Mouse (Mus musculus): ENCODE results near the gene Polr2c. TPM values are rescaled to one million over a fixed set of nuclear protein-coding genes. Genes with fewer than 3 reads are reported as not detected.
A peak's percentile ranks its signal among the peaks of the same experiment; 100 is the strongest.

Polr2c gene
- polyA plus RNA-seq, 1 experiment, result 134 TPM

GRCm38 (mm10) chr8:94812645-94813098, 44.6 kb upstream of the Polr2c start:
- no peak overlapping the region for H3K4me3 ChIP-seq (ENCODE audit: low read depth, low read length)
- H3K36me3 ChIP-seq (ENCODE audit: control insufficient read depth, insufficient read depth, low read length, poor library complexity, severe bottlenecking), result no peaks in the 10 kb centered on the region
- H3K27ac ChIP-seq (ENCODE audit: insufficient read depth, low read length), result no peak overlapping the region
- no peak overlapping the region for H3K9ac ChIP-seq (ENCODE audit: low read depth, poor library complexity, severe bottlenecking)
- H3K9me3 ChIP-seq (replicated peaks; ENCODE audit: control insufficient read depth, insufficient read depth, low read length, poor library complexity, severe bottlenecking), result no peaks in the 10 kb centered on the region
- H3K27me3 ChIP-seq (ENCODE audit: control insufficient read depth, insufficient read depth, low read length, poor library complexity, severe bottlenecking), result no peaks in the 10 kb centered on the region
- TF ChIP-seq CTCF (IDR thresholded peaks at IDR 0.05; ENCODE audit: low read depth, low read length) (peak; percentile 24), EP300 (IDR thresholded peaks at IDR 0.05; ENCODE audit: insufficient read depth, low read depth, low read length) (no peak), POLR2A (IDR thresholded peaks at IDR 0.05; ENCODE audit: insufficient read depth, low read length) (no peak)
- H3K4me1 ChIP-seq (ENCODE audit: control insufficient read depth, insufficient read depth, low read length), result no peaks in the 10 kb centered on the region

GRCm38 (mm10) chr8:94814556-94814955, 42.7 kb upstream of the Polr2c start:
- H3K4me1 ChIP-seq (ENCODE audit: control insufficient read depth, insufficient read depth, low read length), result no peaks in the 10 kb centered on the region
- no peaks in the 10 kb centered on the region for H3K9me3 ChIP-seq (replicated peaks; ENCODE audit: control insufficient read depth, insufficient read depth, low read length, poor library complexity, severe bottlenecking)
- H3K27me3 ChIP-seq (ENCODE audit: control insufficient read depth, insufficient read depth, low read length, poor library complexity, severe bottlenecking), result no peaks in the 10 kb centered on the region
- no peak overlapping the region for H3K27ac ChIP-seq (ENCODE audit: insufficient read depth, low read length)
- H3K36me3 ChIP-seq (ENCODE audit: control insufficient read depth, insufficient read depth, low read length, poor library complexity, severe bottlenecking), result no peaks in the 10 kb centered on the region
- no peak overlapping the region for H3K4me3 ChIP-seq (ENCODE audit: low read depth, low read length)
- H3K9ac ChIP-seq (ENCODE audit: low read depth, poor library complexity, severe bottlenecking), result no peak overlapping the region
- no peak for TF ChIP-seq EP300 (IDR thresholded peaks at IDR 0.05; ENCODE audit: insufficient read depth, low read depth, low read length)
- no peak for TF ChIP-seq POLR2A (IDR thresholded peaks at IDR 0.05; ENCODE audit: insufficient read depth, low read length)
- no peak for TF ChIP-seq CTCF (IDR thresholded peaks at IDR 0.05; ENCODE audit: low read depth, low read length)

DNA sequence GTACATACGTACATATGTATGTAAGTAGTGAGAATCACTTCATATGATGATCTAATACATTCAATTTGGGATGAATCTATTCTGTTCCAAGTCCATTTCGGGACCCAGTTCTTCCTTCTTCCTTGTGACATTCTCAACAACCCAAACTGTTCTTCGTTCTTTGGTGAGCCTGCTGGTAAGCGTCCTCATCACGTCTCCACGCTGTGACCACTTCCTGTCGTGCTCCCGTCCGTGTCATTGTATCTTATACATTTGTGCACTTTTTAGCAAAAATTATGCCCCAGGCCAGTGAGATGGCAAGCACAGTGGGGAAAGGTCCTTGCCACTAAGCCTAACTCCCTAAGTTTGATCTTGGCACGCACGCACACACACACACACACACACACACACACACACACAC, 39.3 kb upstream of the Polr2c start:
- no peaks in the 10 kb centered on the region for H3K9me3 ChIP-seq (replicated peaks; ENCODE audit: control insufficient read depth, insufficient read depth, low read length, poor library complexity, severe bottlenecking)
- no peaks in the 10 kb centered on the region for H3K4me1 ChIP-seq (ENCODE audit: control insufficient read depth, insufficient read depth, low read length)
- no peak overlapping the region for H3K4me3 ChIP-seq (ENCODE audit: low read depth, low read length)
- no peaks in the 10 kb centered on the region for H3K27me3 ChIP-seq (ENCODE audit: control insufficient read depth, insufficient read depth, low read length, poor library complexity, severe bottlenecking)
- H3K9ac ChIP-seq (ENCODE audit: low read depth, poor library complexity, severe bottlenecking), result no peak overlapping the region
- H3K27ac ChIP-seq (ENCODE audit: insufficient read depth, low read length), result no peak overlapping the region
- H3K36me3 ChIP-seq (ENCODE audit: control insufficient read depth, insufficient read depth, low read length, poor library complexity, severe bottlenecking), result peaks cover 11% of the 10 kb centered on the region
- no peak for TF ChIP-seq POLR2A (IDR thresholded peaks at IDR 0.05; ENCODE audit: insufficient read depth, low read length)
- TF ChIP-seq CTCF (IDR thresholded peaks at IDR 0.05; ENCODE audit: low read depth, low read length), result no peak
- no peak for TF ChIP-seq EP300 (IDR thresholded peaks at IDR 0.05; ENCODE audit: insufficient read depth, low read depth, low read length)

- Histone ChIP-seq H3K4me3 (ENCODE audit: low read depth, low read length) (no peak overlapping the region), H3K27me3 (ENCODE audit: control insufficient read depth, insufficient read depth, low read length, poor library complexity, severe bottlenecking) (no peaks in the 10 kb centered on the region), H3K9me3 (replicated peaks; ENCODE audit: control insufficient read depth, insufficient read depth, low read length, poor library complexity, severe bottlenecking) (no peaks in the 10 kb centered on the region), H3K36me3 (ENCODE audit: control insufficient read depth, insufficient read depth, low read length, poor library complexity, severe bottlenecking) (peaks cover 20% of the 10 kb centered on the region), H3K27ac (ENCODE audit: insufficient read depth, low read length) (no peak overlapping the region), H3K4me1 (ENCODE audit: control insufficient read depth, insufficient read depth, low read length) (no peaks in the 10 kb centered on the region), H3K9ac (ENCODE audit: low read depth, poor library complexity, severe bottlenecking) (no peak overlapping the region)
- TF ChIP-seq CTCF (IDR thresholded peaks at IDR 0.05; ENCODE audit: low read depth, low read length) (no peak), EP300 (IDR thresholded peaks at IDR 0.05; ENCODE audit: insufficient read depth, low read depth, low read length) (no peak), POLR2A (IDR thresholded peaks at IDR 0.05; ENCODE audit: insufficient read depth, low read length) (no peak)
Measured at GRCm38 (mm10) chr8:94819671-94820179, 37.5 kb upstream of the Polr2c start.

DNA sequence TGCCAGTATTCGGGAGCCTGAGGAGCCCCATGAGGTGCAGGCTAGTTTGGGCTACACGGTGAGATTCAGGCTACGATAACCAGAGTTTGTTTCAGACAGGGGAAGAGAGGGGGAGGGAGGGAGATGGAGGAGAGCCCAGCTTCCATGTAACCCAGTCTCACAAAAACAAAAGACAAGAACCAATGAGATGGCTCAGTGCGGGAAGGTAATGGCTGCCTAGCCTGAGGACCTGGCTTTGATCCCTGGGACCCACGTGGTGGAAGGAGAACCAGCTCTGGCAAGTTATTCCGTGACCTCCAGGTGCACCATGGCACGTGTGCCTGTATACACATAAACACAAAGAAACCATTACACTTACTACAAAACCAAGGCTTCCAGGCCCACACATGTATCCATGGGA, 36.7 kb upstream of the Polr2c start:
- H3K9me3 ChIP-seq (replicated peaks; ENCODE audit: control insufficient read depth, insufficient read depth, low read length, poor library complexity, severe bottlenecking), result no peaks in the 10 kb centered on the region
- no peak overlapping the region for H3K27ac ChIP-seq (ENCODE audit: insufficient read depth, low read length)
- H3K4me3 ChIP-seq (ENCODE audit: low read depth, low read length), result no peak overlapping the region
- H3K4me1 ChIP-seq (ENCODE audit: control insufficient read depth, insufficient read depth, low read length), result no peaks in the 10 kb centered on the region
- H3K9ac ChIP-seq (ENCODE audit: low read depth, poor library complexity, severe bottlenecking), result no peak overlapping the region
- H3K36me3 ChIP-seq (ENCODE audit: control insufficient read depth, insufficient read depth, low read length, poor library complexity, severe bottlenecking), result peaks cover 27% of the 10 kb centered on the region
- TF ChIP-seq POLR2A (IDR thresholded peaks at IDR 0.05; ENCODE audit: insufficient read depth, low read length) (no peak), EP300 (IDR thresholded peaks at IDR 0.05; ENCODE audit: insufficient read depth, low read depth, low read length) (no peak), CTCF (IDR thresholded peaks at IDR 0.05; ENCODE audit: low read depth, low read length) (no peak)
- no peaks in the 10 kb centered on the region for H3K27me3 ChIP-seq (ENCODE audit: control insufficient read depth, insufficient read depth, low read length, poor library complexity, severe bottlenecking)

DNA sequence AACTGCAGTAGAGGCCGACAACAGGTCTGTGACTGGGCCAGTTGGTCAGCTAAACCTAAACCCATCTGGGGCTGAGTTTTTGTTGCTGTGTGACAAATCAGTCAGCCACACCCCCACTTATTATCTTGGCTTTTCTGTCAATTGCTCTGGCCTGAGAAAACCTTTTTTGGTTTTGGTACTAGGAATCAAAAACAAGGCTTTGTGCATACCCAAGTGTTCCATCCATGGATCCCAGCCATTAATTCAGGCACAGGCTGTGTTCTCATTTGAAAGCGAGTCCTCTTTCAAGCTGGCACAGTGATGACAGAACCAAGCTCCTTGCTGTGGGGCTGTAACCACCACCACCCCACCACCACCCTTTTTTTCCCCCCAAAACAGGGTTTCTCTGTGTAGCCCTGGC, 35.9 kb upstream of the Polr2c start:
- H3K36me3 ChIP-seq (ENCODE audit: control insufficient read depth, insufficient read depth, low read length, poor library complexity, severe bottlenecking), result peaks cover 33% of the 10 kb centered on the region
- H3K27me3 ChIP-seq (ENCODE audit: control insufficient read depth, insufficient read depth, low read length, poor library complexity, severe bottlenecking), result no peaks in the 10 kb centered on the region
- TF ChIP-seq POLR2A (IDR thresholded peaks at IDR 0.05; ENCODE audit: insufficient read depth, low read length) (no peak), CTCF (IDR thresholded peaks at IDR 0.05; ENCODE audit: low read depth, low read length) (no peak), EP300 (IDR thresholded peaks at IDR 0.05; ENCODE audit: insufficient read depth, low read depth, low read length) (no peak)
- H3K9ac ChIP-seq (ENCODE audit: low read depth, poor library complexity, severe bottlenecking), result no peak overlapping the region
- no peaks in the 10 kb centered on the region for H3K4me1 ChIP-seq (ENCODE audit: control insufficient read depth, insufficient read depth, low read length)
- H3K9me3 ChIP-seq (replicated peaks; ENCODE audit: control insufficient read depth, insufficient read depth, low read length, poor library complexity, severe bottlenecking), result no peaks in the 10 kb centered on the region
- H3K27ac ChIP-seq (ENCODE audit: insufficient read depth, low read length), result no peak overlapping the region
- no peak overlapping the region for H3K4me3 ChIP-seq (ENCODE audit: low read depth, low read length)
